Mouse (Mus musculus) CH12.LX (cell line): Measurements from ENCODE around the gene Cdh23. TPM values are rescaled to one million over a fixed set of nuclear protein-coding genes. Genes with fewer than 3 reads are reported as not detected.
"Not testable (repeated sequence)": the region's sequence is repeated elsewhere in the genome, so short reads cannot be mapped to it uniquely, and the experiment has no call there.

Experiments
- DNase-seq: peaks from one replicate; pipeline ENCODE4 v3.0.0-alpha.2; 2013; ENCODE audit errors: extremely low read depth
- H3K27ac ChIP-seq: 2 replicates; pipeline ENCODE4 v1.5.1; 2012; ENCODE audit warnings: low read depth, mild to moderate bottlenecking, control low read depth, moderate library complexity; ENCODE audit not compliant: insufficient read depth
- H3K27me3 ChIP-seq: replicated peaks from 2 replicates; pipeline ENCODE3; 2012; ENCODE audit warnings: inconsistent platforms
- H3K36me3 ChIP-seq, 2 experiments: replicated peaks in 1 of 2; 2 replicates each; pipeline versions ENCODE3 to v1.6.1; 2012; ENCODE audit warnings: inconsistent platforms in 1 of 2, low read length in 1 of 2, mild to moderate bottlenecking in 1 of 2, mixed read lengths in 1 of 2, moderate library complexity in 1 of 2; ENCODE audit not compliant: control insufficient read depth in 1 of 2, insufficient read depth in 1 of 2
- H3K4me1 ChIP-seq, 2 experiments: 2 replicates each; pipeline ENCODE4 v1.6.1; 2012; ENCODE audit warnings: inconsistent platforms in 1 of 2, moderate library complexity in 1 of 2; ENCODE audit not compliant: insufficient read depth in 2 of 2, control insufficient read depth in 1 of 2
- H3K4me2 ChIP-seq: 2 replicates; pipeline ENCODE4 v1.6.1; 2012; ENCODE audit warnings: low read depth, mild to moderate bottlenecking, control low read depth; ENCODE audit not compliant: poor library complexity, insufficient read depth, severe bottlenecking
- H3K4me3 ChIP-seq, 3 experiments: fragments of 150-350 bp in 1 of 3; sonication (generic) in 1 of 3; replicated peaks in 1 of 3; 2 replicates each; pipeline versions ENCODE3 to v1.5.1; 2011 to 2012; ENCODE audit warnings: low read depth in 2 of 3, low read length in 2 of 3, mild to moderate bottlenecking in 2 of 3, moderate library complexity in 2 of 3, control low read depth in 1 of 3, improper control_type of control experiment in 1 of 3, inconsistent platforms in 1 of 3, mixed read lengths in 1 of 3; ENCODE audit not compliant: poor library complexity in 1 of 3
- H3K79me2 ChIP-seq: replicated peaks from 2 replicates; pipeline ENCODE4 v1.6.1; 2012; ENCODE audit warnings: mild to moderate bottlenecking, moderate library complexity; ENCODE audit not compliant: control insufficient read depth, poor library complexity, insufficient read depth, severe bottlenecking; ENCODE audit errors: extremely low read depth
- H3K9ac ChIP-seq: 2 replicates; pipeline ENCODE4 v1.6.1; 2012; ENCODE audit warnings: low read depth, mild to moderate bottlenecking, control low read depth, moderate library complexity; ENCODE audit not compliant: insufficient read depth
- H3K9me3 ChIP-seq: replicated peaks from 2 replicates; pipeline ENCODE3; 2012; ENCODE audit warnings: low read length, inconsistent platforms, mixed read lengths
- BHLHE40 ChIP-seq: IDR thresholded peaks from 2 replicates; pipeline ENCODE4 v1.6.1; 2011; ENCODE audit warnings: mild to moderate bottlenecking, low read depth, low read length, improper control_type of control experiment
- CHD2 ChIP-seq: IDR thresholded peaks from 2 replicates; pipeline ENCODE4 v1.6.1; 2011; ENCODE audit warnings: low read length, improper control_type of control experiment
- CTCF ChIP-seq, 2 experiments: IDR thresholded peaks in 1 of 2; conservative IDR thresholded peaks in 1 of 2; 2 replicates each; pipeline ENCODE4 v1.5.1; 2011 to 2012; ENCODE audit warnings: low read depth in 2 of 2, low read length in 2 of 2, improper control_type of control experiment in 1 of 2, inconsistent platforms in 1 of 2, mild to moderate bottlenecking in 1 of 2, moderate library complexity in 1 of 2
- ELF1 ChIP-seq: IDR thresholded peaks from 2 replicates; pipeline ENCODE4 v1.6.1; 2014; ENCODE audit warnings: low read depth, mild to moderate bottlenecking, inconsistent platforms, low read length, improper control_type of control experiment
- EP300 ChIP-seq: IDR thresholded peaks from 2 replicates; pipeline ENCODE4 v1.6.1; 2011; ENCODE audit warnings: low read length, improper control_type of control experiment
- ETS1 ChIP-seq: conservative IDR thresholded peaks from 2 replicates; pipeline ENCODE4 v1.6.1; 2012; ENCODE audit warnings: low read depth, mild to moderate bottlenecking, inconsistent platforms, low read length, improper control_type of control experiment, moderate library complexity
- GABPA ChIP-seq: IDR thresholded peaks from 2 replicates; pipeline ENCODE4 v1.6.1; 2012; ENCODE audit warnings: low read depth, low read length, improper control_type of control experiment, inconsistent platforms; ENCODE audit not compliant: insufficient replicate concordance
- HCFC1 ChIP-seq: IDR thresholded peaks from 2 replicates; pipeline ENCODE4 v1.6.1; 2012; ENCODE audit warnings: low read depth, mild to moderate bottlenecking, inconsistent platforms, low read length, improper control_type of control experiment
- IRF4 ChIP-seq: IDR thresholded peaks from 2 replicates; pipeline ENCODE4 v1.6.1; 2014; ENCODE audit warnings: low read depth, mild to moderate bottlenecking, inconsistent platforms, low read length, improper control_type of control experiment
- JUN ChIP-seq: IDR thresholded peaks from 2 replicates; pipeline ENCODE4 v1.6.1; 2011; ENCODE audit warnings: low read depth, mild to moderate bottlenecking, low read length, improper control_type of control experiment, moderate library complexity; ENCODE audit not compliant: insufficient read depth
- JUND ChIP-seq: conservative IDR thresholded peaks from 2 replicates; pipeline ENCODE4 v1.6.1; 2011; ENCODE audit warnings: low read depth, low read length, improper control_type of control experiment
- KAT2A ChIP-seq: IDR thresholded peaks from 2 replicates; pipeline ENCODE4 v1.6.1; 2012; ENCODE audit warnings: low read length, improper control_type of control experiment, inconsistent platforms; ENCODE audit not compliant: insufficient replicate concordance
- MAX ChIP-seq: IDR thresholded peaks from 2 replicates; pipeline ENCODE4 v1.6.1; 2011; ENCODE audit warnings: low read length, improper control_type of control experiment
- MEF2A ChIP-seq: IDR thresholded peaks from 2 replicates; pipeline ENCODE4 v1.6.1; 2014; ENCODE audit warnings: low read depth, mild to moderate bottlenecking, inconsistent platforms, low read length, improper control_type of control experiment, borderline replicate concordance
- MXI1 ChIP-seq: IDR thresholded peaks from 2 replicates; pipeline ENCODE4 v1.6.1; 2011; ENCODE audit warnings: mild to moderate bottlenecking, low read depth, low read length, improper control_type of control experiment
- NELFE ChIP-seq: IDR thresholded peaks from 2 replicates; pipeline ENCODE4 v1.6.1; 2011; ENCODE audit warnings: low read depth, low read length, improper control_type of control experiment
- NRF1 ChIP-seq: IDR thresholded peaks from 2 replicates; pipeline ENCODE4 v1.6.1; 2014; ENCODE audit warnings: low read depth, mild to moderate bottlenecking, inconsistent platforms, low read length, improper control_type of control experiment, moderate library complexity
- PAX5 ChIP-seq: IDR thresholded peaks from 2 replicates; pipeline ENCODE4 v1.6.1; 2012; ENCODE audit warnings: low read length, inconsistent platforms, mixed read lengths
- POLR2A ChIP-seq: IDR thresholded peaks from 2 replicates; pipeline ENCODE4 v1.6.1; 2011; ENCODE audit warnings: low read depth, mild to moderate bottlenecking, improper control_type of control experiment, low read length
- POLR2AphosphoS2 ChIP-seq: IDR thresholded peaks from 2 replicates; pipeline ENCODE4 v1.6.1; 2011; ENCODE audit warnings: low read depth, low read length, improper control_type of control experiment
- RCOR1 ChIP-seq: conservative IDR thresholded peaks from 2 replicates; pipeline ENCODE4 v1.6.1; 2012; ENCODE audit warnings: low read depth, mild to moderate bottlenecking, inconsistent platforms, low read length, improper control_type of control experiment
- SMC3 ChIP-seq: IDR thresholded peaks from 2 replicates; pipeline ENCODE4 v1.6.1; 2011; ENCODE audit warnings: low read depth, low read length, improper control_type of control experiment
- TBP ChIP-seq: conservative IDR thresholded peaks from 2 replicates; pipeline ENCODE4 v1.6.1; 2011; ENCODE audit warnings: low read depth, low read length, improper control_type of control experiment
- TCF12 ChIP-seq: IDR thresholded peaks from 2 replicates; pipeline ENCODE4 v1.6.1; 2014; ENCODE audit warnings: low read depth, mild to moderate bottlenecking, inconsistent platforms, low read length, improper control_type of control experiment
- UBTF ChIP-seq: IDR thresholded peaks from 2 replicates; pipeline ENCODE4 v1.6.1; 2012; ENCODE audit warnings: low read depth, mild to moderate bottlenecking, inconsistent platforms, low read length, improper control_type of control experiment, moderate library complexity
- ZC3H11A ChIP-seq: IDR thresholded peaks from 2 replicates; pipeline ENCODE4 v1.6.1; 2012; ENCODE audit warnings: low read depth, mild to moderate bottlenecking, inconsistent platforms, low read length, improper control_type of control experiment
- ZKSCAN1 ChIP-seq: IDR thresholded peaks from 2 replicates; pipeline ENCODE4 v1.6.1; 2012; ENCODE audit warnings: low read depth, inconsistent platforms, low read length, improper control_type of control experiment, borderline replicate concordance
- dilution Hi-C: fragments of 300-500 bp; cut with MboI; formaldehyde crosslinking; loops from 2 replicates; pipeline ENCODE4 v1.14.3; 2020; ENCODE audit warnings: low sequenced_read_pairs; ENCODE audit not compliant: extremely low pct_unique_long_range_greater_than_20kb, extremely low pct_ligation_motif_present
- in situ Hi-C: fragments of 300-500 bp; cut with MboI; formaldehyde crosslinking; loops from 3 replicates; pipeline ENCODE4 v1.14.3; 2019; ENCODE audit warnings: low sequenced_read_pairs, low pct_ligation_motif_present, low pct_unique_long_range_greater_than_20kb, mixed read lengths
- polyA plus RNA-seq: library from polyadenylated mRNA; unstranded; fragments of >175 nt; gene quantifications from 2 replicates; pipeline ENCODE4 v1.2.1, GENCODE M21; 2012; ENCODE audit warnings: low read depth; ENCODE audit not compliant: insufficient read length
- total RNA-seq, 2 experiments: library from RNA; depleted of rRNA; stranded (reverse); fragments of 300-350 nt in 1 of 2; fragments of >200 nt in 1 of 2; gene quantifications; 2 replicates each; pipeline ENCODE4 v1.2.3; 2012 to 2014

Gene Cdh23
- total and polyA plus RNA-seq, 3 experiments: 0.20 to 0.73 (median 0.30) TPM

DNA sequence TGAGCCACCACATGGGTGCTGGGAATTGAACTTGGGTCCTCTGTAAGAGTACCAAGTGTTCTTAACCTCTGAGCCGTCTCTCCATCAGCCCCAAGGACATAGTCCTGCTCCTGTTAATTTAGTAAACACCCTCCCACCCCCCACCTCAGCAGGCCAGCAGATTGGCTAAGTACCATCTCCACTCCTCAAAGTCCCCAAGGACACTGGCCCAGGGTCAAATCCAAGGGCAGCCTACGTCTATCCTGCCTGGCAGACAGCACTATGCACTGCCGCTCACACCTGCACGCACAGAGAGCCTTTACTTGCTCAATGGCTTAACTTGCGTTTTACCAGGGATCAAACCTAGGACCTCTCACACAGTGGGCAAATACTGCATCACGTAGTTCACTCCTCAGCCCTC is 46.7 kb upstream of the Cdh23 start:
- Histone ChIP-seq H3K27me3 (no peaks in the 10 kb centered on the region), H3K9me3 (peaks cover 4% of the 10 kb centered on the region), H3K4me1 (peaks cover 76 to 95% of the 10 kb centered on the region in 2 experiments), H3K27ac (peak overlapping the region; percentile 38), H3K79me2 (no peaks in the 10 kb centered on the region; the same call in none of the 2 replicates), H3K4me2 (no peak overlapping the region), H3K9ac (no peak overlapping the region), H3K36me3 (peaks cover 7 to 37% of the 10 kb centered on the region in 2 experiments), H3K4me3 (no peak overlapping the region)
- DNase-seq: no peak
- dilution Hi-C loops: no loop called here
- TF ChIP-seq JUND (no peak), PAX5 (no peak), CTCF (conservative IDR thresholded peaks at IDR 0.05 in 1 of 2, IDR thresholded peaks at IDR 0.05 in 1 of 2; ENCODE audit: low read depth in 2 of 2, low read length in 2 of 2) (no peak), ZC3H11A (no peak), CHD2 (no peak), BHLHE40 (no peak), TBP (no peak), ETS1 (no peak), POLR2AphosphoS2 (no peak), MXI1 (no peak), RCOR1 (no peak), ELF1 (no peak), NELFE (no peak), NRF1 (no peak), HCFC1 (no peak)
- in situ Hi-C loops: no loop called here

DNA sequence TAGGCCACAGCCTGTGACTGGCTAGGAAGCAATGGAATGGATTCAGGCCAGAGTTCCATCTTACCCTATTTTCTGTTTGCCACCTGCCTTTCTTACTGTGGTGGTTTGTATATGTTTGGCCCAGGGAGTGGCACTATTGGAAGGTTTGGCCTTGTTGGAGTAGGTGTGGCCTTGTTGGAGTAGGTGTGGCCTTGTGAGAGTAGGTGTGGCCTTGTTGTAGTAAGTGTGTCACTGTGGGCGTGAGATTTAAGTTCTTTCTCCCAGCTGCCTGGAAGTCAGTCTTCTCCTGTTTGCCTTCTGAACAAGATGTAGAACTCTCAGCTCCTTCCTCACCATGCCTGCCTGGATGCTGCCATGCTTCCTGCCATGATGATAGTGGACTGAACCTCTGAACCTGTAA is 46.0 kb upstream of the Cdh23 start:
- H3K4me3 ChIP-seq, DNase-seq, in situ Hi-C loops, dilution Hi-C loops, H3K9ac ChIP-seq, H3K4me2 ChIP-seq, H3K9me3 ChIP-seq, H3K27me3 ChIP-seq, H3K79me2 ChIP-seq: not testable (repeated sequence)
- H3K27ac ChIP-seq: peak overlapping the region; percentile 82
- H3K36me3 ChIP-seq: peaks cover 3 to 35% of the 10 kb centered on the region in 2 experiments
- peaks cover 81 to 95% of the 10 kb centered on the region in 2 experiments for H3K4me1 ChIP-seq

DNA sequence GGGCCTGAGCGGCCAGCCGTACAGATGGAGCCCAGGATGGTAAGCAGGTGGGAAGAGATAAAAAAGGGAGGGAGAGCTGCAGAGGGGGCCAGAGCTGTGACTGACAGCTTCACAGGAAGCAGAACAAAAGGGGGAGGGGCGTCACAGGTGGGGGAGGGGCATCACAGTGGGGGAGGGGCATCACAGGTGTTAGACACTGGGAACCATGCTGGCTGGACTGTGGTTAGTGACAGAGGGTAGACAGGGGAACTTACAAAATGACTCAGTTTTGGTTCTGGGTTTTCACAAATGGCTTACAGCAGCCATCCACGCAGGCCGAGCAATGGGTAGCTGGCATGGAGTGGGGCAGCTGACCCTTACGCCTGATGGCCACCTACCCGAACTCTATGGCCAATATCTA is 45.1 kb upstream of the Cdh23 start:
- H3K27me3 ChIP-seq: no peaks in the 10 kb centered on the region
- peaks cover 4% of the 10 kb centered on the region for H3K9me3 ChIP-seq
- dilution Hi-C loops: no loop called here
- H3K4me2 ChIP-seq: peak overlapping the region; percentile 38; the same call in 1 of the 2 replicates
- DNase-seq: peak; percentile 86
- peak overlapping the region; percentile 82 for H3K27ac ChIP-seq
- H3K4me1 ChIP-seq: peaks cover 79 to 95% of the 10 kb centered on the region in 2 experiments
- no peaks in the 10 kb centered on the region; the same call in none of the 2 replicates for H3K79me2 ChIP-seq
- peaks cover 6 to 38% of the 10 kb centered on the region in 2 experiments for H3K36me3 ChIP-seq
- in situ Hi-C loops: no loop called here
- no peak overlapping the region for H3K4me3 ChIP-seq
- H3K9ac ChIP-seq: no peak overlapping the region
- no peak for TF ChIP-seq GABPA
- peak; percentile 99 for TF ChIP-seq TCF12
- peak; percentile 26 for TF ChIP-seq SMC3
- peak; percentile 96 for TF ChIP-seq EP300
- no peak for TF ChIP-seq ZKSCAN1
- peak; percentile 45; the same call in 1 of the 2 replicates for TF ChIP-seq POLR2A
- TF ChIP-seq CTCF (conservative IDR thresholded peaks at IDR 0.05 in 1 of 2, IDR thresholded peaks at IDR 0.05 in 1 of 2; ENCODE audit: low read depth in 2 of 2, low read length in 2 of 2): no peak
- TF ChIP-seq TBP: 0 out of 2 replicates have a peak, but pooled peaks have one; percentile 51
- peak; percentile 84 for TF ChIP-seq MAX
- TF ChIP-seq MEF2A: peak; percentile 84
- peak; percentile 55 for TF ChIP-seq ELF1
- peak; percentile 84 for TF ChIP-seq JUN
- peak; percentile 75 for TF ChIP-seq BHLHE40
- TF ChIP-seq KAT2A: no peak
- peak; percentile 98 for TF ChIP-seq IRF4
- no peak for TF ChIP-seq UBTF
